Mouse (Mus musculus) ES-Bruce4 (cell line): ENCODE measurements around the gene Prg2. TPM values are rescaled to one million over a fixed set of nuclear protein-coding genes. Genes with fewer than 3 reads are reported as not detected.
A peak's percentile ranks its signal among the peaks of the same experiment; 100 is the strongest.

Experiments
- H3K27ac ChIP-seq: 2 replicates; pipeline ENCODE4 v1.5.1; 2012; ENCODE audit warnings: low read length, inconsistent platforms; ENCODE audit not compliant: insufficient read depth
- H3K27me3 ChIP-seq: 2 replicates; pipeline ENCODE4 v1.6.1; 2012; ENCODE audit warnings: mild to moderate bottlenecking, low read length, inconsistent platforms; ENCODE audit not compliant: control insufficient read depth, poor library complexity, insufficient read depth, severe bottlenecking
- H3K36me3 ChIP-seq: 2 replicates; pipeline ENCODE4 v1.6.1; 2012; ENCODE audit warnings: inconsistent platforms, mild to moderate bottlenecking, low read length, moderate library complexity; ENCODE audit not compliant: control insufficient read depth, poor library complexity, insufficient read depth, severe bottlenecking
- H3K4me1 ChIP-seq: one replicate; pipeline ENCODE4 v1.8.1; 2011; ENCODE audit warnings: low read length; ENCODE audit not compliant: control insufficient read depth, insufficient read depth
- H3K4me3 ChIP-seq: 2 replicates; pipeline ENCODE4 v1.5.1; 2011; ENCODE audit warnings: low read depth, mild to moderate bottlenecking, low read length
- H3K9ac ChIP-seq: 2 replicates; pipeline ENCODE4 v1.6.1; 2012; ENCODE audit warnings: low read depth, mild to moderate bottlenecking, inconsistent platforms; ENCODE audit not compliant: poor library complexity, severe bottlenecking
- H3K9me3 ChIP-seq: replicated peaks from 2 replicates; pipeline ENCODE4 v1.6.1; 2012; ENCODE audit warnings: mild to moderate bottlenecking, low read length, inconsistent platforms; ENCODE audit not compliant: control insufficient read depth, poor library complexity, insufficient read depth, severe bottlenecking
- CTCF ChIP-seq: IDR thresholded peaks from one replicate; pipeline ENCODE4 v1.8.1; 2011; ENCODE audit warnings: low read depth, low read length
- EP300 ChIP-seq: IDR thresholded peaks from 2 replicates; pipeline ENCODE4 v1.6.1; 2011; ENCODE audit warnings: low read depth, low read length; ENCODE audit not compliant: insufficient read depth
- POLR2A ChIP-seq: IDR thresholded peaks from one replicate; pipeline ENCODE4 v1.8.1; 2011; ENCODE audit warnings: low read length; ENCODE audit not compliant: insufficient read depth
- polyA plus RNA-seq: library from polyadenylated mRNA; stranded (reverse); fragments of >200 nt; gene quantifications from 2 replicates; pipeline ENCODE4 v1.2.4, GENCODE M21; 2011; ENCODE audit warnings: low read depth; ENCODE audit not compliant: missing spikeins, insufficient read depth, insufficient read length

The Prg2 gene
- polyA plus RNA-seq, 1 experiment = not detected

DNA sequence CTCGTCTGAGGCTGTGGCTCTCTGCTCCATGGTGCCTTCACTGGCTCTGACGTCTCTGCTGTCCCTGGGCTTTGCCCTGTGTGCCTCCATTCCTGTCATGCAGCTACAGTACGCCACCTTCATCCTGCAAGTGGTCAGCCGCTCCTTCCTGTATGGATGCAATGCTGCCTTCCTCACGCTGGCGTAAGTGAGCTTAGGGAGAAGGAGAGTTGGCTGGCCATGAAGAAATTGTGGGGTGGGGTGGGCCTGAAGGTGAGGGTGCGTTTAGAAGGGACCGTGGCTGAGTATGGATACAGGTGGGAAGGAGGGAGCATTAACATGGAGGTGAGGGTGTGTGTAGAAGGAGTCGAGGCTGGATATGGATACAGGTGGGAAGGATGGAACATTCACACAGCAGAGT is 24.8 kb upstream of the Prg2 start:
- TF ChIP-seq POLR2A (no peak), CTCF (no peak), EP300 (no peak)
- Histone ChIP-seq H3K9ac (no peak overlapping the region), H3K36me3 (no peaks in the 10 kb centered on the region), H3K4me1 (no peaks in the 10 kb centered on the region), H3K4me3 (no peak overlapping the region), H3K9me3 (no peaks in the 10 kb centered on the region), H3K27ac (no peak overlapping the region), H3K27me3 (no peaks in the 10 kb centered on the region; the same call in 1 of the 2 replicates)

DNA sequence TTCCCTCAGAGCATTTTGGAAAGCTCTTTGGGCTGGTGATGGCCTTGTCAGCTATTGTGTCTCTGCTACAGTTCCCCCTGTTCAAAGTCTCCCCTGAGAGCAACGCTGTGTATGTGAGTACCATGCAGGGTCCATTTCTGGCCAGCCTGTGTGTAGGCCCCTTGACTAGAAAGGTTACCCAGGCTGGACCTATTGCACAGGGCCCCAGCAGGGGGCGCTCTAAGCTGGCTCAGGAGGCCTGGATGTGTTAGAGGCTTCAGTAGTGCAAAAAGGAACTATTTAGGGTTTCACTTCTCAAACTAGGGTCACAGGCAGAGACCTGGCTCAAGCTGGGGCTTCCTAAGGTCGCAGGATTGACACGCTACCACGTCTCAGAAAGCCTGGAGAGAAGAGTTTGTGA is 24.0 kb upstream of the Prg2 start:
- Histone ChIP-seq H3K9me3 (no peaks in the 10 kb centered on the region), H3K36me3 (no peaks in the 10 kb centered on the region), H3K4me1 (no peaks in the 10 kb centered on the region), H3K9ac (no peak overlapping the region), H3K4me3 (no peak overlapping the region), H3K27ac (no peak overlapping the region), H3K27me3 (no peaks in the 10 kb centered on the region; the same call in 1 of the 2 replicates)
- TF ChIP-seq CTCF (peak; percentile 83), POLR2A (no peak)

GRCm38 (mm10) chr2:84958588-84959264 is 21.5 kb upstream of the Prg2 start:
- TF ChIP-seq EP300 (no peak), POLR2A (no peak), CTCF (no peak)
- H3K27ac ChIP-seq = no peak overlapping the region
- no peaks in the 10 kb centered on the region for H3K4me1 ChIP-seq
- H3K4me3 ChIP-seq = no peak overlapping the region
- H3K36me3 ChIP-seq = no peaks in the 10 kb centered on the region
- no peaks in the 10 kb centered on the region for H3K9me3 ChIP-seq
- H3K9ac ChIP-seq = no peak overlapping the region
- H3K27me3 ChIP-seq = no peaks in the 10 kb centered on the region

DNA sequence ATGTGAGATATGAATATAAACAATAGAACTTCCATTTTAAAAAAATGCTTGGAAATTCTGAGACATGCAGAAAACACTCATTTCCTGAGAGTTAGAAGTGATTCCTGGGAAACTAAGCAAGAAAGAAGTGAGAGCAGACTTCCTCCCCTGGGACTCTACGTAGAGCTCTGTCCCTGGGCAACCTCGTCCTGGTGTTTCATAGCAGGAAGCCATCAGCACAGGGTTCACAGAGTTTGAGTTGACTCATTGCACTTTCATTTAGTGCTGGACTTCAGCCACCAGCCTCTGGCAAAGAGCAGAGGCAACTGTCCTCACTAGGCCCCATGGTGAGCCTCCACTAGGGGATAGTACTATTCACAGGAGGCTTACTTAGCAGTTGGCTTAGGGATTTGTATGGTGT is 19.0 kb upstream of the Prg2 start:
- Histone ChIP-seq H3K27me3 (no peaks in the 10 kb centered on the region), H3K27ac (no peak overlapping the region), H3K36me3 (no peaks in the 10 kb centered on the region), H3K9ac (no peak overlapping the region), H3K4me3 (no peak overlapping the region), H3K4me1 (no peaks in the 10 kb centered on the region), H3K9me3 (no peaks in the 10 kb centered on the region)
- TF ChIP-seq POLR2A (no peak), CTCF (no peak), EP300 (no peak)

- H3K36me3 ChIP-seq = no peaks in the 10 kb centered on the region
- no peak overlapping the region for H3K4me3 ChIP-seq
- TF ChIP-seq EP300 = no peak
- TF ChIP-seq POLR2A = no peak
- no peak for TF ChIP-seq CTCF
- no peaks in the 10 kb centered on the region for H3K27me3 ChIP-seq
- H3K4me1 ChIP-seq = no peaks in the 10 kb centered on the region
- H3K27ac ChIP-seq = no peak overlapping the region
- H3K9ac ChIP-seq = no peak overlapping the region
- no peaks in the 10 kb centered on the region for H3K9me3 ChIP-seq
Measured at GRCm38 (mm10) chr2:84961901-84962300, 18.4 kb upstream of the Prg2 start.

GRCm38 (mm10) chr2:84962906-84963507 is 17.3 kb upstream of the Prg2 start:
- Histone ChIP-seq H3K4me1 (no peaks in the 10 kb centered on the region), H3K27ac (no peak overlapping the region), H3K36me3 (no peaks in the 10 kb centered on the region), H3K9ac (no peak overlapping the region), H3K27me3 (no peaks in the 10 kb centered on the region), H3K9me3 (no peaks in the 10 kb centered on the region), H3K4me3 (no peak overlapping the region)
- TF ChIP-seq CTCF = no peak
- TF ChIP-seq POLR2A = no peak
- no peak for TF ChIP-seq EP300
